Mouse (Mus musculus) ES-E14 (cell line): ENCODE data around the gene Dhx57.

ENCODE experiments used
- CHD2 ChIP-seq: IDR thresholded peaks from 2 replicates; pipeline ENCODE4 v1.6.1; 2014; ENCODE audit warnings: mild to moderate bottlenecking, low read depth, low read length, inconsistent platforms
- HCFC1 ChIP-seq: IDR thresholded peaks from 2 replicates; pipeline ENCODE4 v1.6.1; 2012; ENCODE audit warnings: low read length, inconsistent platforms, borderline replicate concordance; ENCODE audit not compliant: insufficient read depth
- ZNF384 ChIP-seq: IDR thresholded peaks from 2 replicates; pipeline ENCODE4 v1.6.1; 2012; ENCODE audit warnings: low read depth, low read length, inconsistent platforms

- TF ChIP-seq ZNF384, result no peak
- TF ChIP-seq CHD2, result no peak
- no peak for TF ChIP-seq HCFC1
Measured at GRCm38 (mm10) chr17:80267065-80267464, 23.2 kb downstream of the Dhx57 start.
